Mouse (Mus musculus) forelimb bud, embryonic 11.5 days (tissue): Measurements from ENCODE around the gene Tfr2.
A peak's percentile ranks its signal among the peaks of the same experiment; 100 is the strongest.

Experiments
- DNase-seq: peaks from one replicate; pipeline ENCODE4 v3.0.0-alpha.2; 2012; ENCODE audit warnings: low read depth, low spot score

Gene Tfr2

GRCm38 (mm10) chr5:137623937-137624530, 54.4 kb downstream of the Tfr2 start:
- no peak for DNase-seq

GRCm38 (mm10) chr5:137627991-137628390, 58.4 kb downstream of the Tfr2 start:
- no peak for DNase-seq

GRCm38 (mm10) chr5:137628498-137629305, 59.1 kb downstream of the Tfr2 start, which contains the start of the genes Fbxo24, Lrch4 and Gm20605:
Fbxo24 (minus strand) TSS chr5:137629002.
Lrch4 (plus strand) TSS chr5:137629121.
Gm20605 (plus strand) TSS chr5:137629175.
- peak; percentile 100 for DNase-seq

GRCm38 (mm10) chr5:137629306-137629721, 59.7 kb downstream of the Tfr2 start:
- DNase-seq, result peak; percentile 38

- no peak for DNase-seq
Measured at GRCm38 (mm10) chr5:137629906-137630545, 60.4 kb downstream of the Tfr2 start.

- no peak for DNase-seq
Measured at GRCm38 (mm10) chr5:137630602-137631001, 61.0 kb downstream of the Tfr2 start.

GRCm38 (mm10) chr5:137631171-137631570, 61.5 kb downstream of the Tfr2 start:
- DNase-seq, result no peak

- DNase-seq, result no peak
Measured at GRCm38 (mm10) chr5:137631591-137631990, 62.0 kb downstream of the Tfr2 start.

- no peak for DNase-seq
Measured at GRCm38 (mm10) chr5:137633397-137634084, 63.9 kb downstream of the Tfr2 start.
